Mouse (Mus musculus) liver, adult 2 months (tissue): ENCODE data around the gene Gm43191. TPM values are rescaled to one million over a fixed set of nuclear protein-coding genes. Genes with fewer than 3 reads are reported as not detected.

Experiments used
- DNase-seq: peaks from one replicate; pipeline ENCODE4 v3.0.0-alpha.2; 2011; ENCODE audit warnings: low read depth, low spot score; ENCODE audit errors: extremely low read depth
- H3K27ac ChIP-seq: fragments of 200-500 bp; replicated peaks from 2 replicates; pipeline ENCODE4 v1.5.1; 2012; ENCODE audit warnings: low read depth, mild to moderate bottlenecking, control low read depth, inconsistent platforms, low read length; ENCODE audit not compliant: insufficient read depth
- H3K27me3 ChIP-seq: fragments of 200-500 bp; 2 replicates; pipeline ENCODE4 v1.6.1; 2012; ENCODE audit warnings: mild to moderate bottlenecking, moderate library complexity, low read length, inconsistent platforms; ENCODE audit not compliant: control insufficient read depth, insufficient read depth
- H3K36me3 ChIP-seq: fragments of 200-500 bp; 2 replicates; pipeline ENCODE4 v1.6.1; 2012; ENCODE audit warnings: low read length, inconsistent platforms; ENCODE audit not compliant: control insufficient read depth, insufficient read depth
- H3K4me1 ChIP-seq: fragments of 200-500 bp; 2 replicates; pipeline ENCODE4 v1.6.1; 2011; ENCODE audit warnings: low read length; ENCODE audit not compliant: control insufficient read depth, insufficient read depth
- H3K4me3 ChIP-seq: fragments of 200-500 bp; 2 replicates; pipeline ENCODE4 v1.5.1; 2011; ENCODE audit warnings: low read depth, mild to moderate bottlenecking, control low read depth, low read length, moderate library complexity; ENCODE audit not compliant: insufficient read depth
- H3K79me2 ChIP-seq: fragments of 200-500 bp; 2 replicates; pipeline ENCODE4 v1.6.1; 2012; ENCODE audit warnings: inconsistent platforms, mild to moderate bottlenecking, low read length, moderate library complexity; ENCODE audit not compliant: control insufficient read depth, insufficient read depth
- H3K9ac ChIP-seq: fragments of 200-500 bp; 2 replicates; pipeline ENCODE4 v1.6.1; 2012; ENCODE audit warnings: low read depth, mild to moderate bottlenecking, control low read depth, inconsistent platforms, low read length
- CTCF ChIP-seq: fragments of 200-500 bp; IDR thresholded peaks from 2 replicates; pipeline ENCODE4 v1.5.1; 2011; ENCODE audit warnings: low read depth, low read length, control low read depth
- POLR2A ChIP-seq: fragments of 200-500 bp; IDR thresholded peaks from 2 replicates; pipeline ENCODE4 v1.6.1; 2011; ENCODE audit warnings: low read length, control low read depth; ENCODE audit not compliant: insufficient read depth; ENCODE audit errors: extremely low read depth
- WGBS: fragments of 180-500 bp; shearing (Covaris S2); methylation state at CpG from one replicate; pipeline ENCODE4 v1.1.7; 2018; 5-methylcytosine and 5-hydroxymethylcytosine counted together
- polyA plus RNA-seq: library from polyadenylated mRNA; depleted of rRNA; stranded (reverse); fragments of >200 nt; gene quantifications from 2 replicates; pipeline ENCODE4 v1.2.3, GENCODE M21; 2012; rRNA removed
- total RNA-seq: library from RNA; depleted of rRNA; stranded (reverse); fragments of >200 nt; gene quantifications from 2 replicates; pipeline ENCODE4 v1.2.3, GENCODE M21; 2014; rRNA removed

Gene Gm43191
- total RNA-seq (not detected in 2 replicates), polyA plus RNA-seq (not detected in 2 replicates)

DNA sequence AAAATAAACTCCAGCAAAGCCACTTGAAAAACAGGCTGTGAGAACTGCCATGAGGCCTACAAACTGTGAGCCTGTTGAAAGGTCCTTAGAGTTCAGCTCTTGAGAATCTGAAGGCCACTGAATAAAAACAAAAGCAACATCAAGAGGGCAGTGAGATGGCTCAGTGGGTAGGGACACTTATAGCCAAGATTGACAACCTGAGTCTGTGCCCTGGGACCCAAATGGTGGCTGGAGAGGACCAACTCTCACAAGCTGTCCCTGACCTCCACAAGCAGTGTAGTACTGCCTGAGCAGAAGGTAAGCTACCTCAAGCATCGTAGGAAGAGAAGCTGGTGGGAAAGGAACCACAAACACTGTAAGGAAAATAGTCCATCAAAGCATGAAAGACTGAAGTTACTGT, at the start of gene Gm43191:
Gene Gm43191 (minus strand): TSS at position 101 of the 400 bp plus-strand sequence.
- no peak for DNase-seq
- no peak for TF ChIP-seq POLR2A
- no peak for TF ChIP-seq CTCF
- H3K36me3 ChIP-seq = peaks cover 29% of the 10 kb centered on the region

DNA sequence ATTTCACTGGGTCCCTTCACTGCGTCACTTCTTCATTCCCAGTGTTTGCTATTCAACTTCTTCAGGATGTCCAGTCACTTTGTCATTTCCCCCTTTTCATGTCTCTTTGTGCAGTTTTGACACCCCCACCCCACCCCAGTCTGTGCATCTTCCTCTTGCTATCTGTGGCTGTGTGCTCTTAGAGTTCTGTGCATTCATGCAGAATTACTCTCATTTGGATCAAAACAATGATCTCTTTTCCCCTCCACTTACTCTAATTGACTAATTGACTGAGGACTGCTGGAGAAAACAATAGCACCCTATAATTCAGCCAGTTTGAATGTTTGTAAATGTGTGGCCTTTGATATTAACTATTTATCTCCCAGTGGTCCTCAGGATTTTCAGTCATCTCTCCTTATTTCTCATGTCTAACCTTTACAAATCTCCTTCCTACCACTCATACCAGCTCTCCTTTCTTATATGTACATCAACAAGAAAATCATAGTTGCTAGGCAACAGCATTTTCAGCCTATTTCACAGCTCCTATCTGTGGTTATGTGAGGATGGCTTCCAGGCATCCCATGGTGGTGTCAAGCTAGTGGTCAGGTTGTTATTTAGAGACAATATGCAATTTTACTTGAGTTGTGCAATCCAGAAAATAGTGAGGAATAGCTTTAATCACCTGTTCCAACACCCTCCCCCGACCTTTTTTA, 48.6 kb upstream of the Gm43191 start:
- H3K4me1 ChIP-seq = no peaks in the 10 kb centered on the region
- H3K79me2 ChIP-seq = no peaks in the 10 kb centered on the region
- no peak for TF ChIP-seq POLR2A
- no peak for TF ChIP-seq CTCF
- H3K4me3 ChIP-seq = no peak overlapping the region
- H3K27me3 ChIP-seq = no peaks in the 10 kb centered on the region
- no peaks in the 10 kb centered on the region for H3K36me3 ChIP-seq
- no peak overlapping the region for H3K9ac ChIP-seq
- no peak overlapping the region for H3K27ac ChIP-seq
- 72% methylated on average over 2 of the region's 2 CpGs for WGBS
- no peak for DNase-seq

More for the DNA sequence above, at the start of gene Gm43191:
- H3K79me2 ChIP-seq = no peaks in the 10 kb centered on the region
- H3K9ac ChIP-seq = no peak within 1 kb of the TSS
- no peaks in the 10 kb centered on the region for H3K27me3 ChIP-seq
- H3K27ac ChIP-seq = no peak within 1 kb of the TSS
- no peaks in the 10 kb centered on the region for H3K4me1 ChIP-seq
- H3K4me3 ChIP-seq = no peak within 1 kb of the TSS
- WGBS = 97% methylated on average over 1 of the region's 1 CpGs

DNA sequence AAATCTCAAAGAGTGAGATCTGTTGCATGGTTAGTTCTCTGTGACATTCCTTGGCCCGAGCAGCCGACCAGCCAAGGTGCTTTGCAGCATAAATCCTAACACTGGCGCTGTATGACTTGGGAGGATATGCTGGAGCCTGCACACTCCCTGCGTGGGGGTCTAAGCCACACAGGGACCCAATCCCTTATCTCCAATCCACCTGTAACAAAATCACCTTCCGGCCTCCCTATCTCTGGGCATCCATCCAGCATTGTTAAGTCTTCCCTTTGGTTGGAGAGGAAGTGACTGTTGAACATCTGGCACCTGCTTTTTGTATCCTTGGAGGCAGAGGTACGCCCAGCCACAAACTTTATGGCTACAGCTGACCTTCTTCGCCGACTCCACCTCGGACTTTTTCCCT, 45.7 kb upstream of the Gm43191 start:
- DNase-seq = no peak
- Histone ChIP-seq H3K27ac (no peak overlapping the region), H3K4me3 (no peak overlapping the region), H3K27me3 (no peaks in the 10 kb centered on the region), H3K79me2 (no peaks in the 10 kb centered on the region), H3K9ac (no peak overlapping the region), H3K36me3 (no peaks in the 10 kb centered on the region), H3K4me1 (no peaks in the 10 kb centered on the region)
- TF ChIP-seq POLR2A (no peak), CTCF (no peak)
- 67% methylated on average over 9 of the region's 9 CpGs for WGBS

DNA sequence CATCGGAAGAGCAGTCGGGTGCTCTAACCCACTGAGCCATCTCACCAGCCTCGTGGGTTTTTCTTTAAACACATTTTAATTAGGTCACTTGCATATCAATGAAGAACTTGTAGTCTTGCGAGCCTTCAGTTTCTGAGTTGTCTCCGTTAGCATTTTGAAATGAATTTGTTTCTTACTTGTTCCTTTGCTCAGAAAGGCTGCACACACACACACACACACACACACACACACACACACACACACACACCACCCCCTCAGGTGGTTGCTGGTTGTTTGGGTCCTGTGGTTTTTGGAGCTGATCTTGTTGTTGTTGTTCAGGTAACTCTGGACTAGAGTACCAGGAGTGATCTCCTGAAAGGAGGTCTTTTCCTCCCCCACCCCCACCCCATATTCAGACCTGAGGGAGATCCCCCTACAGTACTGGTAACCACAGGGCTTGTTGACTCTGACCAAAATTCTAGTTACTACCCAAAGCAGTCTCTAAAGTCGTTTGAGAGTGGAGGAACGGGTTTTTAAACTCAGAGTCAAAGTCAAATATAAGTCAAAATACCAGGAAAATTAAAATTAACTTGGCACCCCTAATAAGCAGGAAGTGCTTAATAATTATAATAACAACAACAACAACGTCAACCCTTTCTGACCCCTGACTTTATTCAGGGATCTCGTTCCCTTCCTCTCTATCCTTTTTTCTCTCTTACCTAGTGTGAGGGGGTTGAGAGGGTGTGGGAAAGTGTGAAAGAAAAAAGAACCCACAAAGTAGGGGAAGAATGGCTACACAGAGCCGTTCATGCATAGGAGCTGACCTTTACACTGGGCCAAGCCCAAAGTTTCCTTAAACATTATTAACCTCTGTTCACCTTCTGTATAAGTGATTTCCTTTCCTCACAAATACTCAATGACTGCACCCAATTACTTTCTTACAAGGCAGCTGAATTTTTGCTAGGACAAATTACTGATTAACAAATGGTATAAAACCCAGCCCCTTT, 42.7 kb upstream of the Gm43191 start:
- no peaks in the 10 kb centered on the region for H3K4me1 ChIP-seq
- no peaks in the 10 kb centered on the region for H3K27me3 ChIP-seq
- H3K79me2 ChIP-seq = no peaks in the 10 kb centered on the region
- no peak overlapping the region for H3K27ac ChIP-seq
- H3K9ac ChIP-seq = no peak overlapping the region
- DNase-seq = no peak
- TF ChIP-seq POLR2A (no peak), CTCF (no peak)
- no peak overlapping the region for H3K4me3 ChIP-seq
- WGBS = 77% methylated on average over 10 of the region's 10 CpGs
- no peaks in the 10 kb centered on the region for H3K36me3 ChIP-seq

DNA sequence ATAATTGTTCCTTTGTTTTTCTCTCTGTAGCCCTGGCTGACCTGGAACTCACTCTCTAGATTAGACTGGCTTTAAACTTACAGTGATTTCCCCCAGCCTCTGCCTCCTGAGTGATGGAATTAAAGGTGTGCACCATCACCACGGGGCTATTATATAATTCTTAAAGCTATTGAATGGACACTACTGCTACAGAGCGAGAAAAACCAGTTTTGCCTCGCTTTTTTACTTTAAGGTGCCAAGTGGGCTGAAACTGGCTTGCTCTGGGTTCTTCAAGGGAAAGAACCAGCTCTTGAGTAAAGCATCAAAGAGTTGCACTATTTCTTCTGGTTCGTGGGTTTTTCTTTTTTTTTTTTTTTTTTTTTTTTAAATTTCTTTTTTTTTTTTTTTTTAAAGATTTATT, 41.9 kb upstream of the Gm43191 start:
- H3K36me3 ChIP-seq = no peaks in the 10 kb centered on the region
- H3K9ac ChIP-seq = no peak overlapping the region
- DNase-seq = no peak
- WGBS = 78% methylated on average over 4 of the region's 4 CpGs
- H3K4me1 ChIP-seq = no peaks in the 10 kb centered on the region
- H3K79me2 ChIP-seq = no peaks in the 10 kb centered on the region
- no peaks in the 10 kb centered on the region for H3K27me3 ChIP-seq
- H3K4me3 ChIP-seq = no peak overlapping the region
- no peak for TF ChIP-seq POLR2A
- no peak for TF ChIP-seq CTCF
- H3K27ac ChIP-seq = no peak overlapping the region
